Mouse (Mus musculus) neural tube, embryonic 14.5 days (tissue): ENCODE results near the gene Rbfox3. TPM values are rescaled to one million over a fixed set of nuclear protein-coding genes. Genes with fewer than 3 reads are reported as not detected.

Experiments used
- ATAC-seq: fragments of 200-750 bp; cut with Nextera tagmentation; 2 replicates; pipeline ENCODE4 v1.8.0; 2017; ENCODE audit warnings: low read depth, mild to moderate bottlenecking, moderate TSS enrichment, moderate library complexity
- H3K27ac ChIP-seq: fragments of 300-500 bp; sonication (generic); 2 replicates; pipeline ENCODE4 v1.5.1; 2014; ENCODE audit warnings: low read depth, mild to moderate bottlenecking, control low read depth, low read length, moderate library complexity, mixed read lengths
- H3K27me3 ChIP-seq: fragments of 300-500 bp; sonication (generic); 2 replicates; pipeline ENCODE4 v1.6.1; 2014; ENCODE audit warnings: low read length; ENCODE audit not compliant: control insufficient read depth, insufficient read depth
- H3K36me3 ChIP-seq: fragments of 300-500 bp; sonication (generic); 2 replicates; pipeline ENCODE4 v1.6.1; 2014; ENCODE audit warnings: low read length, mixed read lengths; ENCODE audit not compliant: control insufficient read depth, insufficient read depth
- H3K4me1 ChIP-seq: fragments of 300-500 bp; sonication (generic); 2 replicates; pipeline ENCODE4 v1.6.1; 2014; ENCODE audit warnings: low read length; ENCODE audit not compliant: control insufficient read depth, insufficient read depth
- H3K4me2 ChIP-seq: fragments of 300-500 bp; sonication (generic); 2 replicates; pipeline ENCODE4 v1.6.1; 2014; ENCODE audit warnings: mild to moderate bottlenecking, low read depth, low read length, control low read depth
- H3K4me3 ChIP-seq: fragments of 300-500 bp; sonication (generic); 2 replicates; pipeline ENCODE4 v1.5.1; 2014; ENCODE audit warnings: low read depth, low read length, control low read depth, mixed read lengths
- H3K9ac ChIP-seq: fragments of 300-500 bp; sonication (generic); replicated peaks from 2 replicates; pipeline ENCODE4 v1.6.1; 2014; ENCODE audit warnings: low read depth, mild to moderate bottlenecking, control low read depth, low read length, mixed read lengths
- H3K9me3 ChIP-seq: fragments of 300-500 bp; sonication (generic); 2 replicates; pipeline ENCODE4 v1.6.1; 2016; ENCODE audit warnings: low read length; ENCODE audit not compliant: control insufficient read depth
- WGBS: fragments of 180-500 bp; shearing (Covaris S2); extraction: QIAGEN DNeasy Blood & Tissue Kit; methylation state at CpG from one replicate; pipeline ENCODE4 v1.1.7; 2014; 5-methylcytosine and 5-hydroxymethylcytosine counted together
- polyA plus RNA-seq: library from polyadenylated mRNA; unstranded; fragments of >200 nt; fragmentation: Nextera tagmentation; extraction: Ambion mirVana; gene quantifications from 2 replicates; pipeline ENCODE4 v1.2.1, GENCODE M21; 2014

Gene Rbfox3
- polyA plus RNA-seq, 1 experiment from 2014 or later, result 82.7 TPM

DNA sequence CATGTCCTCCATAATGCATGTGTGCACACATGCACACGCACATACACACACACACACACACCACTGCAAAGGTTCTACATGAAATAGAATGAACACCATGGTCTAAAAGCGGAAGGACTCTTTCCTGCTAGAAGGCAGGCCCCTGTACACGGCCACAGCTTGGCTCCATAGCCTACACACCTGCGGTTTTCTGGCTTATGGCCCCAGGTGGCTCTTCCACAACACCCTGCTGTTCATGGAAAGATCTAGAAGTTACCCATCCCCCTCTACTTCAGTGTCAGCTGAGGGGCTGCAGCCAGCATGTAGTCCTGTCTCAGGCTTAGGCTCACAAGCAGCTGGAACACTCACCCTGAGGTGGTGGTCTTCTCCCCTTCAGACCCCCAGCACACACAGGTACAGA lies 140.0 kb downstream of the Rbfox3 start:
- WGBS, result 78% methylated on average over 4 of the region's 4 CpGs
- Histone ChIP-seq H3K36me3 (no peaks in the 10 kb centered on the region), H3K4me2 (no peak overlapping the region), H3K4me1 (peaks cover 61% of the 10 kb centered on the region), H3K9ac (0 out of 2 replicates have a peak overlapping the region, but pooled peaks have one; percentile 16), H3K9me3 (no peaks in the 10 kb centered on the region), H3K27me3 (no peaks in the 10 kb centered on the region), H3K27ac (peak overlapping the region; percentile 88), H3K4me3 (no peak overlapping the region)
- ATAC-seq, result no peak

DNA sequence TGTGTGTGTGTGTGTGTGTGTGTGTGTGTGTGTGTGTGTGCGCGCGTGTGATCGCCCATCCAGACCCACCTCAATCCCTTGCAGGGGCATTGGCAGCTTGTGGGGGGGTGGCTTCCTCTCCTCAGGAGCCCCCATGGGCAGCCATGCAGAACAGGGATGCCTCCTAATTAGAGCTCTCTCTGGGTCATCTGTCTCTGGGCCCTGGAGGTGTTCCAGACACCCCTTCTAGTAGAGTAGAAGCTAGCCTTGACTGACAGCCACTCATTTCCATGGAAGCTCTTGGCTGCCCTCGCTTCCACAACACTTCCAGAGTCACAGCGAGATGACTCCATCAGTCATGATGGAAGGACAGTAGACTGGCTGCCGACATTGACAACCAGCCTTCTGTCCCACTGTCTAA lies 140.6 kb downstream of the Rbfox3 start:
- Histone ChIP-seq H3K4me2 (no peak overlapping the region), H3K27me3 (no peaks in the 10 kb centered on the region), H3K36me3 (no peaks in the 10 kb centered on the region), H3K4me1 (peaks cover 60% of the 10 kb centered on the region), H3K9me3 (no peaks in the 10 kb centered on the region), H3K27ac (peak overlapping the region; percentile 88), H3K4me3 (no peak overlapping the region), H3K9ac (no peak overlapping the region)
- 92% methylated on average over 7 of the region's 7 CpGs for WGBS
- ATAC-seq, result no peak

DNA sequence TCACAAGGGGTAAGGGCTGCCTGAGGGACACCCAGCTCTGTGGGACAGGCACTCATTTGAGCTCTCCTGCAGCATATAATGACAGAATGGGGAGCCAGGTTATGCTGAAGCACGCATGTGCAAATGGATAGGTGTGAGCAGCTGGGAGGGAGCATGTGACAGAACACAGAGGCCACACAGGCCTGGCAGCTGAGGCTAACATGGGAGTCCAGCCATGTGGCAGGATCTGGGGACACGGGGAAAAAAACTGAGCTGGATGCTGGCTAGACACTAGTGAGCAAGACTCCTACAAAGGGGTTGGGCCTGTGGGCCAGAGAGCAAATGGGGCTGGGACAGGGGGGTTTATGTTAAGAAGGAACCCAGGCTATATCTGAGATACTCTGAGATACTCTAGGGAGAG lies 141.9 kb downstream of the Rbfox3 start:
- Histone ChIP-seq H3K4me3 (no peak overlapping the region), H3K36me3 (no peaks in the 10 kb centered on the region), H3K4me1 (peaks cover 60% of the 10 kb centered on the region), H3K4me2 (no peak overlapping the region), H3K9me3 (no peaks in the 10 kb centered on the region), H3K9ac (no peak overlapping the region), H3K27me3 (no peaks in the 10 kb centered on the region), H3K27ac (peak overlapping the region; percentile 76)
- ATAC-seq, result no peak
- WGBS, result 30% methylated on average over 2 of the region's 2 CpGs

DNA sequence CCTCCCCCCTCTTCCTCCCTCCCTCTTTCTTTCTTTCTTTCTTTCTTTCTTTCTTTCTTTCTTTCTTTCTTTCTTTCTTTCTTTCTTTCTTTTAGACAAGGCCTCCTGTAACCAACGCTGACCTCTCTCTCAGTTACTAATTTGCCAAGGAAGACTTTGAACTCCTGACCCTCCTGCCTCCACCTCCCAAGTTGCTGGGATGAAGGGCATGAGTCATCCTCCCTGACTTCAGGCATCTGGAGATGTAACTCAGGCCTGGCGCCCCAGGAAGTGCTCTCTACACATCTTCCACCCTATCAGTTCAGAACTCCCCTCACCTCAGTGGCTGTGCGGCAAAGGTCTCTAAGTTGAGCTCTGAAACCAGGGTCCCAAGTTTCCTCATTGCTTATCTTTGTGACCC lies 143.0 kb downstream of the Rbfox3 start:
- Histone ChIP-seq H3K27me3 (no peaks in the 10 kb centered on the region), H3K9me3 (no peaks in the 10 kb centered on the region), H3K36me3 (no peaks in the 10 kb centered on the region), H3K4me3 (no peak overlapping the region), H3K9ac (no peak overlapping the region), H3K4me2 (no peak overlapping the region), H3K4me1 (peaks cover 54% of the 10 kb centered on the region), H3K27ac (peak overlapping the region; percentile 76)
- 91% methylated on average over 3 of the region's 3 CpGs for WGBS
- no peak for ATAC-seq

DNA sequence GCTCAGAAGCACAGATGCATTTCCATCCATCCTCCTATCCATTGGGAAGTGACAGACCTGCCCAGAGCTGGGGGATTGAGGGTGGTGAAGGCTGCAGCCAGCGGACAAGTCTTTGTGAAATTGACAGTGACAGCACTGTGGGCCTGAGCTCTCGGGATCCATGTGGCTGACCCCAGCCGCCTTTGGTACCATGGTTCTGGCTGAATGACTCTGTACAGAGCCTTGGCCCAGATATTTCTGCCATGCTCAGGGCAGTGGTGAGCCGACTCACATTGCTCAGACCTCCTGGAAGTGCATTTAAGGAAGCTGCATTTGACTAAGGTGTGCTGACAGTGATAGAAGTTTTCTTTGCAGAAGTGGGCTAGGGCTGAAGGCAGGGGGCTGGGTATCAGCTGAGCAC lies 144.0 kb downstream of the Rbfox3 start:
- WGBS, result 63% methylated on average over 4 of the region's 4 CpGs

DNA sequence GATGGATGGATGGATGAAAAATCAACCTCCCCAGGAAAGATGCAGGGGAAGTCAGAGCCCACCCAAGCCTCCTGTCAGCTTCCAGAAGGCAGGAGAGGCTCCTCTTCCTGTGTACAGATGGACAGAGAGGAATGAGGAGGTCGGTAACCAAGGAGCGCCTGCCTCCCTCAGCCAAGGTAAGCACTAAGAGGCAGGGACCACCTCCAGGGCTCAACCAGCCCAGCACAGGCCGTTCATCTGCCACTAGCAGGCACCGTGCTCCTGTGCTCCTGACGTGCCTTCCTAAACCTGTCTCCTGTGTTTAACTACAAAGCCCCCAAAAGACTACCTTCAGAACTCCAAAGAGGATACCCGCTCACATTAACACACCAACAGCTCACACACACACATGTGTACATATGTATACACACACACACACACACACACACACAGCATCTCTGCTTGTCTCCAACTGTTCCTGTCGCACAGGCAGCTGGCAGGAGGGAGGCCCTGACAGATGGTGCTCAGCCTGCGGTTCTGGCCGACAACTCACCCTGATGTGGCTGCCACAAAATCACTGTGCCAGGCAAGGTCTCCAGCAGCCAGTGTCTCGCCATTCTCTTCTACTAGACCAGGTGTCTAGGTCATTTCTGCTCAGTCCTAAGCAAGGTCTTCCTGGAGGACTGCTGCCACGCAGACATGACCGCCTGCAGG lies 151.0 kb downstream of the Rbfox3 start:
- ATAC-seq, result no peak
- Histone ChIP-seq H3K27me3 (no peaks in the 10 kb centered on the region), H3K36me3 (no peaks in the 10 kb centered on the region), H3K4me3 (no peak overlapping the region), H3K9ac (no peak overlapping the region), H3K9me3 (no peaks in the 10 kb centered on the region), H3K27ac (peak overlapping the region; percentile 56), H3K4me2 (no peak overlapping the region), H3K4me1 (peaks cover 13% of the 10 kb centered on the region)
- 57% methylated on average over 12 of the region's 12 CpGs for WGBS

More for the DNA sequence above, 144.0 kb downstream of the Rbfox3 start:
- peaks cover 44% of the 10 kb centered on the region for H3K4me1 ChIP-seq
- peak overlapping the region; percentile 57; the same call in 1 of the 2 replicates for H3K27ac ChIP-seq
- no peak overlapping the region for H3K4me3 ChIP-seq
- no peak overlapping the region for H3K9ac ChIP-seq
- H3K9me3 ChIP-seq, result no peaks in the 10 kb centered on the region
- no peak for ATAC-seq
- no peak overlapping the region for H3K4me2 ChIP-seq
- H3K36me3 ChIP-seq, result no peaks in the 10 kb centered on the region
- H3K27me3 ChIP-seq, result no peaks in the 10 kb centered on the region

DNA sequence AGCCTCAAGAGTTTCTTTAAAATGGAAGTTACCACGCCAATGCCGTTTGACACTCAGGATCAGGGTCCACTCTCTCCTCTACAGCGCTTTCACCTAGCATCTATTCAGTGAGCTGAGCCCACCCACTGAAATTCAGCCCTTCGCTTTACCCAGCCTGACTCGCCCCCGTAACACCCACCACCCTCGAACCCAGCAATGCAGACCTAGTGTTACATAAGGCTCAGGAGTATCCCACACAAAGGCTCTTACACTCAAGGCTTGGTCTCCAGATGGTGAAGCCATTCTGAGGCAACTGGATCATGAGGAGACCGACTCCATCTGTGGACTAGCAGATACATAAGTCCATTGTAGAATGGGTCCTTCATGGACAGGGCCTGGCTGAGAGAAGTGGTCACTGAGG lies 152.2 kb downstream of the Rbfox3 start:
- Histone ChIP-seq H3K4me2 (no peak overlapping the region), H3K27ac (no peak overlapping the region), H3K4me1 (peaks cover 25% of the 10 kb centered on the region), H3K9me3 (no peaks in the 10 kb centered on the region), H3K9ac (no peak overlapping the region), H3K36me3 (no peaks in the 10 kb centered on the region), H3K27me3 (no peaks in the 10 kb centered on the region), H3K4me3 (no peak overlapping the region)
- no peak for ATAC-seq
- WGBS, result 88% methylated on average over 8 of the region's 8 CpGs

DNA sequence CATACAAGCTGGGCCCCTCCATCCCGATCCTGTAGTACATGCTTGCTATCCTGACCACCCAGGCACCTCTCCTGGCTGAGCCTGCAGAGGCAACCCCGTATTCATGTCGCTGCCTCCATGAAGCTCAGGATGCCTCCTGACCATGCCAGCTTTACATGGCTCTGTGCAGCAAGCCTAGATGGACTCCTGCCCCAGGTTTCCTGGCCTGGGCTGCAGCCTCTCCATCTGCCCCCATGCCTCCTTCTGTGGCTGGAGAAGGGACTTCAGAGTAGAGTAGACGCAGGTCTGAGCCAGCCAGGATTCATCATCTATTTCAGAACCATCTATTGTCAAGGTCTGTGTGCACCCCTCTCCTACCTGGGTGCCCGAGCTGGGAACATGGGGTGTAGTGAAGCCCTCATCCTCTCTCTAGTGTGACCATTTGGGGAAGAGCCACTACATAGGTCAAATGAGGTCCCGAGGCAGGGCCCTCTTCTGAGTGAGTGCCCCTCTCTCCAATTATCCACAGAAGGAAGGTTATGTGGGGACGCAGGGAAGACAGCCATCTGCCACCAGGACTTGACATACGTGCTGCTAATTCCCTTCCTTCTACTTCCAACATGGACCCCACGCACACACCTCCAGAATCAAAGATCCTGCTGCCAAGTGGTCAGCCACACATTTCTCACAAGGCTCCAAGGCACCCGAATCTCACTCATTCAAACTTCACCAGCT lies 153.0 kb downstream of the Rbfox3 start:
- peaks cover 25% of the 10 kb centered on the region for H3K4me1 ChIP-seq
- H3K4me3 ChIP-seq, result no peak overlapping the region
- WGBS, result 88% methylated on average over 10 of the region's 10 CpGs
- H3K27ac ChIP-seq, result no peak overlapping the region
- no peaks in the 10 kb centered on the region for H3K36me3 ChIP-seq
- H3K9me3 ChIP-seq, result no peaks in the 10 kb centered on the region
- no peak for ATAC-seq
- no peak overlapping the region for H3K4me2 ChIP-seq
- no peak overlapping the region for H3K9ac ChIP-seq
- no peaks in the 10 kb centered on the region for H3K27me3 ChIP-seq

DNA sequence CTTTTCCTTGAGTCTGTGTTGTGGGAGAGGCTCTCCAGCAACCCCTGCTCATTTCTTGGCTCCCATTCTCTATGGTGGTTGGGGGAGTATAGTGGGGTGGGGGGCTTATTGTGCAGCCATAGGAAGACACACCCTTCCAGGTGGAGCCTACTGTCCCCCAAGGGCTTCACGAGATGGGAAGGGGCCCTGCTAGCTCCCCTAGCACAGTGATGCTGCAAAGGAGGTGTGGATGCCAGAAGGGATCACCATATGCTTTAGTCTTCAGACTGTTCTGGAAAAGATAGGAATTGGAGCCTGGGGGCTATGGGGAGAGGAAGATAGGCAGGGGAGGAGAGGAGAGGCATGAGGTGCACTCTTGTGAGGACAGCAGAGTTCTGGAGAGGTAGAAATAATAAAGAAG lies 153.9 kb downstream of the Rbfox3 start:
- Histone ChIP-seq H3K9ac (no peak overlapping the region), H3K4me2 (no peak overlapping the region), H3K9me3 (no peaks in the 10 kb centered on the region), H3K4me3 (no peak overlapping the region), H3K27ac (no peak overlapping the region), H3K27me3 (no peaks in the 10 kb centered on the region), H3K4me1 (peaks cover 32% of the 10 kb centered on the region), H3K36me3 (no peaks in the 10 kb centered on the region)
- no peak for ATAC-seq
- 61% methylated on average over 1 of the region's 1 CpGs for WGBS
